Mouse (Mus musculus): ENCODE results near the gene Vcpkmt.

GRCm38 (mm10) chr12:69568266-69568665, 14.6 kb downstream of the Vcpkmt start:
- TF ChIP-seq POLR2A (IDR thresholded peaks at IDR 0.05; ENCODE audit: borderline replicate concordance, extremely low read depth, insufficient read depth, insufficient read length, poor library complexity, severe bottlenecking): no peak
- TF ChIP-seq CTCF (IDR thresholded peaks at IDR 0.05; ENCODE audit: borderline replicate concordance, extremely low read depth, insufficient read depth, insufficient read length): no peak
